Mouse (Mus musculus): ENCODE measurements around the gene Mettl24. TPM values are rescaled to one million over a fixed set of nuclear protein-coding genes. Genes with fewer than 3 reads are reported as not detected.
"Not testable (repeated sequence)": the region's sequence is repeated elsewhere in the genome, so short reads cannot be mapped to it uniquely, and the experiment has no call there.

Mettl24 gene
- total RNA-seq, 4 experiments from 2014 or later: 0.53 to 1.3 (median 0.60) TPM

DNA sequence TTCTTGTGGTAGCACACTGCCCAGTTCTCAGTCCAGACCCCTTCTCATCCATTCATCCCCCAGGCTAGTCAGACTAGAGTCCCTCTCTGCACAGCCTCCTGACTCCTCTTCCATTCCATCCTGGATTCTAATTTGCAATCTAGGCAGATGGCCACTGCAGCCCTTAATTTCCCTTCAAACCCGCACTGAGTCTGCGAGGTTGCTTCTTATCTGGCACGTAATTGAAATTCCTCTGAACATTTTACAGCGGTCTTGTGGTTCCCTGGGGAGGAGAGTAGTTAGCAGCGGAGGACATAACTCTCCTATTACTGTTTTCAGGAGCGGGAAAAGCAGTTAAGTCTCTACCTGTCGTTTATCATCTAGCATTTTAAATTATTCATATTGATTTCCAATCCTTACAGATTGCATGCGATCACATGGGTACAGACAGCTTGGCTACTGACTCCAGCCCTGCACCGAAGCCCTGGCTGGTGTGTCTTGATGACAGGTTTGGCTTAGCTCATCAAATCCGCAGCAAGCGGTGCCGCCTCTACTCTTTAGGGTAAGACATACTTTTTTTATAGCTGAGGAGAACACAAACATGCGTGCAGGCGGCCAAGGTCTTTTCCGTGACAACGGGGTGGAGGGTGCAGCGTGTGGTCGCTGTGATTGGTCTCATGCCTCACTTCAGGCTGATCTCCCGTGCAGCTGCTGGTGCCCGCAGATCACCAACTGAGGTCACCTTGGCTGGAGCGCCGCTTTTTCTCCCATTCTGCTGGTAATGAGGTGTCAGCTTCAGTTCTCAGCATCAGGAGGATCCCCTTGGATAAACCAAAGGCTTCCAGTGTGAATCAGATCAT lies 54.4 kb downstream of the Mettl24 start:
- no peak for DNase-seq (ENCODE audit: low spot score in 2 of 2)

DNA sequence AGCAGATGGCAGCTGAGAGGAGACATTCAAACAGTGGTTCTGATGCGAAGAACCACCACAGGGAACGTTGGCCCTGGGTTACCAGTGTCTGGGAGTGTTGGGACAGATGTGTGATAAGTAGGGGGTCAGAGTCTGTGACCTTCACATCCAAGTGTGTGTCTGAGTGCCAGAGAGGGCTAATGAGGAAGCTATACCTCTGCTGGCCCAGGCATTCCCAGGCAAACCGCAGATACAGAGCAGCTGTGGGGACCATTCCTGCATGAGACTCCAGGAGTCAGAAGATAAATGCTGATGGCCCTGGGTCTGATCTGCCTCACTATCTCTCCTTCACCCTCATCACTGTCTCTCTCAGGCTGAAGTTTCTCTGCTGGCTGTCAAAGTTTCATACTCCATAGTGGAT lies 57.6 kb downstream of the Mettl24 start:
- DNase-seq (ENCODE audit: low spot score in 2 of 2): no peak

GRCm38 (mm10) chr10:40750293-40751047 lies 67.4 kb downstream of the Mettl24 start:
- no peak for DNase-seq (ENCODE audit: low spot score in 2 of 2)

DNA sequence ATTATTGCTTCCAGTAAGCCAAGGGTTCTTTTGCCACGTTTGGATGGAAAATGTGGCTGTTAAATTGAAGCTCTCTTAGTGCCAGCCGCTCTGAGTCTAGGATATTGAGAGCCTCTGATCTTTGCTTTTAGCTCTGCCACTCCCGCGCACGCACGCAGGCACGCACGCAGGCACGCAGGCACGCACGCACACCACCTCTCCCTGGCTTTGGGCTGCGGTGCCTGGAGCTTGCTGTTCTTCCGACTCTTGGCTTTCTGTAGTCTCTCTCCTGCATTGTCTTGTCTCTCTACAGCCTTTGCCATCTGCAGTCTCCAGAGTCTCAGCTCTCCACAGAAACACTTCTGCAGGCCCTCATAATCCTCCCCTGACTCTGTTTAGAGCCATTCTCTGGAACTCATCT lies 68.1 kb downstream of the Mettl24 start:
- DNase-seq (ENCODE audit: low spot score in 2 of 2): no peak

DNA sequence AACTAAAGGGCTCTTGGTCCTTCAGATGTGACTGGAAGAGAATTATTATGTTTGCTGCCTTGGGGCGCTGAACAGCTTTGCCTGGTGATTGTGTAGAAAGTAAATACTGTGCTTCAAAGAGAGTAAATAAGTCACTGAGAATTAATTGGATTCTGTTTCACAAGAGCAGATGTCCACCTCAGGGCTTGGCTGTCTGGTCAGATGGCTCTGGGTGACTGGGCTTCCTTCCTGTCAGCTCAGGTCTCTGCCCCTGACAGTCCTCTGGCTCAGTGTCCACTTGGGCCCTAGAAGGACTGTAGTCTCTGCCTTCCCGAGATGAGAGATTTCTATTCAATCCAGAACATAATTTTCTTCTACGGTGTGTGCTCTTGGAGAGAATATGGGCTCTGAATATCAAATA lies 70.0 kb downstream of the Mettl24 start:
- no peak for DNase-seq (ENCODE audit: low spot score in 2 of 2)

DNA sequence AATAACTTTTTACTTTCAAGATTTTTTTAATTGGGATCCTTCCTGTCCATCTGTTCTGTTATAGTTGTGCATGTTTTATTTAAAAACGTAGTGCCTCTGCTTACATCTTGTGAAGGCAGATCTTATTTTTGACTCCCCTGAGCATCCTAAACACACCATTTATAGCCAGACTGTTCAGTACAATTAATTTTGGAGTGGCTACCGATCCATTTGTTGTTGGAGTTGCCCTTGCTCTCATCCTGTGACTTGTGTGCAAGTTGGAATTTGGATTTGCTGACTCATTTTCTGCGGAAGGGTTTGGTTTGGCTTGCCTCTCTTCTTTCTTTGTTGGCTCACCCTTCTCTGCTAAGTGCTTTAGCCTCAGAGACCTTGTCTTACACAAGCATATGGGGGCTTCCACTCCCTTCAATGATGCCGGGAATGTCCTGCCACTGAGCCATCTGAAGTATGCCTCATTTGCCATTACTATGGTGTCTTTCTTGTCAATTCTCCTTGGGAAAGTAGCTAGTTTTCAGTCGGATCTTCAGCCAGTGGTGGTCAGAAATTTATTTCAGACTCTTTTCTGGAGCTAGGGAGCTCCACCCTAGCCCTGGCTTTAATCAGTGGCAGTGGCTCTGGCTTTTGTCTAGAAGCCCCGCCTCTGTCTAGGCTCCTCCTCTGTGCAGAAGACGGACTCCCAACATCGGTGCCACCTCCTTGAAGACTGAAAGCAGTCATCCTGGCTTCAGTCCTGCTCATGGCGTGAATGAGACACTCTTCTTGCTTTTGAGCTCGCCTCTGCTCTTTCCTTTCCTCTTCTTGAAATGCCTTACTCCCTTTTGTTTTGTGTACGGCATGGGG lies 75.3 kb downstream of the Mettl24 start:
- peak in 1 of 2 experiments; percentile 26 for DNase-seq (ENCODE audit: low spot score in 2 of 2)

- not testable (repeated sequence) for DNase-seq (ENCODE audit: low spot score in 2 of 2)
These were observed 76.5 kb downstream of the Mettl24 start for GRCm38 (mm10) chr10:40759391-40760194.

GRCm38 (mm10) chr10:40760195-40761009 lies 77.3 kb downstream of the Mettl24 start:
- DNase-seq (ENCODE audit: low spot score in 2 of 2): no peak

DNA sequence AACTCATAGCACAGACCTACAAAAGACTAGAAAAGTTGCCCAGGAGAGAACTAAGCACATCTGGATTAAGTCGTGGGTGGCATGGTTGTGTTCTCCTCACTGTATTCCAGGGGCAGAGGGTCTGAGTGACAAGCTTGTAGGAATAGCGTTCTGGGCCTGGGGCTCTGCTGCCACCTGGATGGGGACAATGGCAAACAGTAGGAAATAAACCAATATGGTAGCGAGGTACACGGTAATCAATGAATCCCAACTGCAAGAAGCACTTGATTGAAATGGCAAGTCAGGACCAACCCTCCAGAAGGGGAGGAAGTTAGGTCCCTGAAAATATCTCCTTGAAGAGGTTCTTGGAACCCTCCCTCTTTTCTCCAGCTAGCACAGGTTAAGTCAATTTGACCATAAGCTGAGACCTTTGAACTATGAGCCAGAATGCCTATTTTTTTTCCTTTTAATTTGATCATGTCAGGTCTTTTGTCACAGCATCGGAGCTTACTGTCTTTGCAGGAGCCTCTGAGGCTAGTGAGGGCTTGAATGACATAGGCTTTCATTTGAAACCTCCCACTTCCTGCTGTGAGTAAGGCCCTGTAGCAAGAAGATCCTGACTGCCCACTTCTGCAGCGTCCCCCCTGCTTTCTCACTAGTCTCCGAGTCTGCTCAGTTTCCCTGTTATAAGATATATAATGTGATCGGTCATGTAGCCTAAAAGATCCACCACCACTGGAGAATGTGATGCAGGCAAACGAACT lies 78.1 kb downstream of the Mettl24 start:
- no peak for DNase-seq (ENCODE audit: low spot score in 2 of 2)

GRCm38 (mm10) chr10:40762624-40763023 lies 79.5 kb downstream of the Mettl24 start:
- DNase-seq (ENCODE audit: low spot score in 2 of 2): no peak

DNA sequence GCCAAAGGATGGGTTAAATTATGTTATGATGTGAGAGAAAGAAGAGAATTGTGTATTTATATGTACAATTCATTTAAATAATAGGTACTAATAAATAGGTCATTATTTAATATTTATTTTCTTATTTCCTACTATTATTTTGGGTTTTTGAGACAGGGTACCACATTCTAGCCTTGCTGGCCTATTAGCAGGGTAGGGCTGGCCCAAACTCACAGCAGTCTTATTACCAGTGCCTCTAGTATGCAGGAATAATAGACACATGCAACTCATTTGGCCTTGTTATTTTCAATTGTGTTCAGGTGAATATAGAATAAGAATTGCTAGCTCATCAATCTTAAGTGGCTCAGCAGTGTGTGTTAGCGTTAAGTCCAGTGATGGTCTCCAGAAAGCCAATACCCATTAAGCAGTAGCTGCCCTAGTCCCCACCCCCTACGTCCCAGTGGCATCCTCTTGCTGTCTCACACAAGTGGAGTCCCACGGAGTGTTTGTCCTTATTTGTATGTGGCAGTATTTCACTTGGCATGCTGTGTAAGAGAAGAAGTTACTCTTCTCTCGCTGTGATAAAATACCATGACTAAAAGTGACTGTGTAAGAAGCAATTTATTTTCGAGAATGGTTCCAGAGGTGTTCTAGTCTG lies 80.1 kb downstream of the Mettl24 start:
- no peak for DNase-seq (ENCODE audit: low spot score in 2 of 2)

- DNase-seq (ENCODE audit: low spot score in 2 of 2): no peak
These were observed 89.2 kb downstream of the Mettl24 start for GRCm38 (mm10) chr10:40772266-40772665.

DNA sequence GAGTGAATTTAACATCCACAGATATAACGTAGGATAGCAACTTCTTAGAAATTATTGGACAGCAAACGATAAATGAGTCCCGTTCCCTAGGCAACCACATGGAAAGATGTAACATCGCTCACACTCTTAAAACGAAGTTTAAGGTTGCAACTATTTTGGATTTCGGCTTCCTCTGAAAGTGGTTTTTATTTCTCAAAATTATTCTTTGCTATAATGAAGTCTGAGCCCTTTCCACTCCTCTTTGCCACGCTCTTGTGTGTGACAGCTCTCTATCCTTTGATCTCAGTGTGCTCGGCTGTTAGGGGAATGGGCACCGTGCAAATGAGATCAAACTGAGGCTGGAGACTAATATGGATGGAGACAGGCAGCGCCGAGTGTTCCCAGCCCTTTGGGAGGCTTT lies 92.1 kb downstream of the Mettl24 start:
- DNase-seq (ENCODE audit: low spot score in 2 of 2): no peak

DNA sequence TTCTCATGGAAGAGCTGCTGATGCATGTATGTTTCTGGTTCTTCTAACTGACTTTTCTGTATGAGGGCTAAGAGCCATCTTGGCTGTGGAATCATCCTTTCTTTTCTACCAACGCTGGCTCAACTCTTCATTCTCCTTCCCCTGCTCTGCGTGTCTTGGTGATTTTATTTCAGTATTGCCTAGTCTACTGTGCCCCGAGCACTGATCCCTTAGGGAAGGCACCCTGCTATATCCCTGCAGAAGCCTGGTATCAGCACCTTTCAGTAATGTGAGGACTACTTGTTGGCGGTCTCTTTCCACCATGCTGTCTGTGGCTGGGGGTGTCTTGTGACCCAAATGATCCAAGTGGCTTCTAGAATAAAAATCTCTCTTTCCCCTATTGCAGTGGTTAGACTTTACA lies 92.6 kb downstream of the Mettl24 start:
- DNase-seq (ENCODE audit: low spot score in 2 of 2): no peak

DNA sequence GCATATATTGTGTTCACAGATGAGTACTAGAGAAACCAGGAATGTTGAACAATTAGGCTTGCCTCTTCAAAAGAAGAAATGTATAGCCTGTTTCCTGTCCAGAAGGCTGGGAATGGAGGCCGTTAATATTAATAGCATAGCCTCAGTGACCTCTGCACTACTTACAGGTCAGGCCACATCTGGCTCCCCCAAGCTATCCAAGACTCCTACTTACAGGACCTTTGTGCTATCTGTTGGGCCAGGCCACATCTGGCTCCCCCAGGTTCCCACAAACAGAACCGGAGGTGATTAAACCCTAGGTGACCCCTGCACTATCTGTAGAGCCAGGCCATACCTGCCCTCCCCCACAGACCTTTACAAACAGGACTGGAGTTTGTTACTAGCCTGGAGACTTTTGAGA lies 94.1 kb downstream of the Mettl24 start:
- no peak for DNase-seq (ENCODE audit: low spot score in 2 of 2)

GRCm38 (mm10) chr10:40778472-40778871 lies 95.4 kb downstream of the Mettl24 start:
- DNase-seq (ENCODE audit: low spot score in 2 of 2): no peak

- DNase-seq (ENCODE audit: low spot score in 2 of 2): no peak
These were observed 107.3 kb downstream of the Mettl24 start for GRCm38 (mm10) chr10:40790406-40790805.

- DNase-seq (ENCODE audit: low spot score in 2 of 2): no peak
These were observed 109.0 kb downstream of the Mettl24 start for GRCm38 (mm10) chr10:40792115-40792514.

- DNase-seq (ENCODE audit: low spot score in 2 of 2): no peak
These were observed 122.1 kb downstream of the Mettl24 start for GRCm38 (mm10) chr10:40805221-40805620.

Measured in gastrocnemius, adult 8-10 months (tissue).